In the genomic region with DNA sequence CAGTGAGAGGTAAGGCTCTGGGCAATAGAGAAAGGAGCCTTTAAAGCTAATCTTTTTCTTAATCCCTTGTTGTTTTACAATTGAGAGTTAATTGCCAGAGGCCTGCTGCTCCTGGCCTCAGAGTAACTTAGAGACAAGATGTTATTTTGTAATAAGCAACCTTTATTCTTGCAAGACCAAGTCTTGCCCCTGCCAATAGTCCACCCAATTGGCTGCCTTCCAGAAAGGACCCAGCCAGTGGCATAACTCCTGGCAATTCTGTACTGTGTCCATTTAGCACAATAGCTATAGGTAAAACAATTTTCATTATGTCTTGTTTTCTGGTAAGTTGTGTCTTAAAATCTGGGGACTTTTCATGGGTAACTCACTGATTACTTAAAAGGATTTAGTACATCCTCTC, we compare ENCODE assay signal across 15 mouse cellular contexts.
"Had no signal": no experiment of that assay in that cellular context is flagged by ENCODE, and none has a peak within 500 bp of the region (broad histone marks: within the 10 kb centered on the region; RNA-seq: fewer than 3 reads in every experiment).

No protein-coding gene starts in this region.

- DNase-seq: kidney, postnatal 25 days; liver; liver, embryonic 13.5 days; liver, postnatal 0 days; lung, postnatal 14 days; spleen, adult 18-20 months; thymus, adult 18-20 months; thymus, postnatal 14 days had no signal

- H3K36me3 ChIP-seq: kidney, embryonic 15.5 days; limb, embryonic 12.5 days; liver, embryonic 13.5 days; lung, embryonic 15.5 days had no signal

- H3K27me3 ChIP-seq: kidney, embryonic 15.5 days; limb, embryonic 12.5 days; liver, embryonic 13.5 days; lung, embryonic 15.5 days; megakaryocyte, embryonic 14.5 days had no signal

- H3K4me2 ChIP-seq: kidney, embryonic 15.5 days; limb, embryonic 12.5 days; liver, embryonic 13.5 days; lung, embryonic 15.5 days; midbrain, embryonic 11.5 days had no signal

- H3K9ac ChIP-seq: kidney, embryonic 15.5 days; limb, embryonic 12.5 days; liver, embryonic 13.5 days; liver, postnatal 0 days; lung, embryonic 15.5 days had no signal

- H3K9me3 ChIP-seq: kidney, embryonic 15.5 days; limb, embryonic 12.5 days; liver, embryonic 13.5 days; lung, embryonic 15.5 days had no signal

- H3K27ac ChIP-seq: kidney, embryonic 15.5 days; left cerebral cortex, adult 2 months; limb, embryonic 12.5 days; liver, embryonic 13.5 days; lung, embryonic 15.5 days; macrophage had no signal

- H3K4me3 ChIP-seq: kidney, embryonic 15.5 days; left cerebral cortex, adult 2 months; limb, embryonic 12.5 days; liver, embryonic 13.5 days; lung, embryonic 15.5 days; megakaryocyte, embryonic 14.5 days had no signal

- H3K4me1 ChIP-seq: kidney, embryonic 15.5 days; limb, embryonic 12.5 days; liver, embryonic 13.5 days; lung, embryonic 15.5 days; megakaryocyte, embryonic 14.5 days had no signal

- ATAC-seq: liver, postnatal 0 days had no signal
